Mouse (Mus musculus) liver, postnatal 0 days (tissue): Measurements from ENCODE around the gene Glt6d1.

Source experiments
- CTCF ChIP-seq: sonication (generic); IDR thresholded peaks from 2 replicates; pipeline ENCODE4 v1.5.1; 2016; ENCODE audit warnings: antibody characterized with exemption, low read depth
- EP300 ChIP-seq: IDR thresholded peaks from 2 replicates; pipeline ENCODE4 v1.6.1; 2016; ENCODE audit warnings: antibody characterized with exemption, low read depth, mild to moderate bottlenecking

GRCm38 (mm10) chr2:25765269-25765668 is 50.4 kb downstream of the Glt6d1 start, which contains the start of gene Lcn3:
- TF ChIP-seq EP300 (no peak), CTCF (no peak)
